Mouse (Mus musculus): ENCODE results near the gene Hdac7.

GRCm38 (mm10) chr15:97799446-97799845, 44.9 kb downstream of the Hdac7 start:
- TF ChIP-seq CTCF (IDR thresholded peaks at IDR 0.05; ENCODE audit: extremely low read depth, insufficient read length, insufficient replicate concordance, low read depth, low read length): no peak
- TF ChIP-seq POLR2A (IDR thresholded peaks at IDR 0.05; ENCODE audit: low read depth, low read length): no peak

Data from small intestine, adult 2 months (tissue).